Mouse (Mus musculus) intestine, postnatal 0 days (tissue): ENCODE measurements at regions not wholly inside any gene's neighbourhood (a gene's known extent, or its start where the extent isn't known, plus 50 kb on each side); places are given as distances from the start of the nearest gene placed in this dataset.

Experiments used
- ATAC-seq: fragments of 200-750 bp; cut with Nextera tagmentation; 2 replicates; pipeline ENCODE4 v1.8.0; 2017; ENCODE audit warnings: mild to moderate bottlenecking, moderate TSS enrichment, moderate library complexity
- H3K27ac ChIP-seq: fragments of 300-500 bp; sonication (generic); 2 replicates; pipeline ENCODE4 v1.5.1; 2014; ENCODE audit warnings: mild to moderate bottlenecking, low read depth, low read length, moderate library complexity
- H3K27me3 ChIP-seq: fragments of 300-500 bp; sonication (generic); replicated peaks from 2 replicates; pipeline ENCODE4 v1.6.1; 2014; ENCODE audit warnings: low read length, mixed read lengths; ENCODE audit not compliant: control insufficient read depth, insufficient read depth
- H3K36me3 ChIP-seq: fragments of 300-500 bp; sonication (generic); 2 replicates; pipeline ENCODE4 v1.6.1; 2014; ENCODE audit warnings: mild to moderate bottlenecking, moderate library complexity; ENCODE audit not compliant: control insufficient read depth, insufficient read depth
- H3K4me1 ChIP-seq: fragments of 300-500 bp; sonication (generic); replicated peaks from 2 replicates; pipeline ENCODE4 v1.6.1; 2014; ENCODE audit warnings: antibody characterized with exemption, low read length, mixed read lengths; ENCODE audit not compliant: control insufficient read depth, insufficient read depth
- H3K4me2 ChIP-seq: fragments of 300-500 bp; sonication (generic); replicated peaks from 2 replicates; pipeline ENCODE4 v1.6.1; 2014; ENCODE audit warnings: low read depth, mild to moderate bottlenecking, moderate library complexity
- H3K4me3 ChIP-seq: fragments of 300-500 bp; sonication (generic); 2 replicates; pipeline ENCODE4 v1.5.1; 2014; ENCODE audit warnings: low read depth, low read length
- H3K9ac ChIP-seq: fragments of 300-500 bp; sonication (generic); 2 replicates; pipeline ENCODE4 v1.6.1; 2014; ENCODE audit warnings: mild to moderate bottlenecking, low read depth, low read length
- H3K9me3 ChIP-seq: fragments of 300-500 bp; sonication (generic); 2 replicates; pipeline ENCODE4 v1.6.1; 2016; ENCODE audit warnings: mixed run types; ENCODE audit not compliant: control insufficient read depth
- CTCF ChIP-seq: sonication (generic); IDR thresholded peaks from 2 replicates; pipeline ENCODE4 v1.5.1; 2016; ENCODE audit warnings: low read depth, mild to moderate bottlenecking, control low read depth, antibody characterized with exemption, moderate library complexity
- WGBS: fragments of 180-500 bp; shearing (Covaris S2); extraction: QIAGEN DNeasy Blood & Tissue Kit; methylation state at CpG from one replicate; pipeline ENCODE4 v1.1.7; 2014; 5-methylcytosine and 5-hydroxymethylcytosine counted together

- no peaks in the 10 kb centered on the region for H3K36me3 ChIP-seq
- H3K9me3 ChIP-seq: no peaks in the 10 kb centered on the region
- H3K27me3 ChIP-seq: no peaks in the 10 kb centered on the region
- no peak overlapping the region for H3K9ac ChIP-seq
- ATAC-seq: no peak
- H3K4me1 ChIP-seq: no peaks in the 10 kb centered on the region
- H3K4me2 ChIP-seq: no peak overlapping the region
- no peak overlapping the region for H3K4me3 ChIP-seq
- H3K27ac ChIP-seq: no peak overlapping the region
- no peak for TF ChIP-seq CTCF
- WGBS: 55% methylated on average over 12 of the region's 12 CpGs
These were observed 138.3 kb upstream of the Frmd6 start for GRCm38 (mm10) chr12:70686971-70687370.

GRCm38 (mm10) chr12:70695162-70695561 is 130.2 kb upstream of the Frmd6 start:
- no peak for TF ChIP-seq CTCF
- Histone ChIP-seq H3K4me1 (no peaks in the 10 kb centered on the region), H3K36me3 (no peaks in the 10 kb centered on the region), H3K27me3 (no peaks in the 10 kb centered on the region), H3K9ac (no peak overlapping the region), H3K4me3 (no peak overlapping the region), H3K9me3 (no peaks in the 10 kb centered on the region), H3K4me2 (no peak overlapping the region), H3K27ac (no peak overlapping the region)
- 86% methylated on average over 5 of the region's 5 CpGs for WGBS
- no peak for ATAC-seq

GRCm38 (mm10) chr12:70696256-70696655 is 129.1 kb upstream of the Frmd6 start:
- no peak for ATAC-seq
- Histone ChIP-seq H3K4me2 (no peak overlapping the region), H3K27ac (no peak overlapping the region), H3K36me3 (no peaks in the 10 kb centered on the region), H3K4me3 (no peak overlapping the region), H3K4me1 (no peaks in the 10 kb centered on the region), H3K9ac (no peak overlapping the region), H3K9me3 (no peaks in the 10 kb centered on the region), H3K27me3 (no peaks in the 10 kb centered on the region)
- WGBS: 71% methylated on average over 6 of the region's 6 CpGs
- no peak for TF ChIP-seq CTCF

- Histone ChIP-seq H3K27me3 (no peaks in the 10 kb centered on the region), H3K4me2 (no peak overlapping the region), H3K4me1 (no peaks in the 10 kb centered on the region), H3K4me3 (no peak overlapping the region), H3K27ac (no peak overlapping the region), H3K9me3 (no peaks in the 10 kb centered on the region), H3K9ac (no peak overlapping the region), H3K36me3 (no peaks in the 10 kb centered on the region)
- 73% methylated on average over 6 of the region's 6 CpGs for WGBS
- no peak for ATAC-seq
- no peak for TF ChIP-seq CTCF
These were observed 126.8 kb upstream of the Frmd6 start for GRCm38 (mm10) chr12:70698466-70698865.

- Histone ChIP-seq H3K9me3 (no peaks in the 10 kb centered on the region), H3K9ac (no peak overlapping the region), H3K27ac (no peak overlapping the region), H3K4me2 (no peak overlapping the region), H3K27me3 (no peaks in the 10 kb centered on the region), H3K4me1 (no peaks in the 10 kb centered on the region), H3K36me3 (no peaks in the 10 kb centered on the region), H3K4me3 (no peak overlapping the region)
- 83% methylated on average over 5 of the region's 5 CpGs for WGBS
- TF ChIP-seq CTCF: no peak
- no peak for ATAC-seq
These were observed 122.8 kb upstream of the Frmd6 start for GRCm38 (mm10) chr12:70702473-70702872.

- no peak for ATAC-seq
- TF ChIP-seq CTCF: no peak
- H3K9me3 ChIP-seq: no peaks in the 10 kb centered on the region
- no peak overlapping the region for H3K4me2 ChIP-seq
- no peak overlapping the region for H3K27ac ChIP-seq
- no peak overlapping the region for H3K9ac ChIP-seq
- H3K27me3 ChIP-seq: no peaks in the 10 kb centered on the region
- H3K4me3 ChIP-seq: no peak overlapping the region
- no peaks in the 10 kb centered on the region for H3K4me1 ChIP-seq
- 79% methylated on average over 11 of the region's 11 CpGs for WGBS
- H3K36me3 ChIP-seq: no peaks in the 10 kb centered on the region
These were observed 118.3 kb upstream of the Frmd6 start for GRCm38 (mm10) chr12:70706806-70707628.
